1 mouse cellular context compared by ENCODE assay signal in the genomic region with DNA sequence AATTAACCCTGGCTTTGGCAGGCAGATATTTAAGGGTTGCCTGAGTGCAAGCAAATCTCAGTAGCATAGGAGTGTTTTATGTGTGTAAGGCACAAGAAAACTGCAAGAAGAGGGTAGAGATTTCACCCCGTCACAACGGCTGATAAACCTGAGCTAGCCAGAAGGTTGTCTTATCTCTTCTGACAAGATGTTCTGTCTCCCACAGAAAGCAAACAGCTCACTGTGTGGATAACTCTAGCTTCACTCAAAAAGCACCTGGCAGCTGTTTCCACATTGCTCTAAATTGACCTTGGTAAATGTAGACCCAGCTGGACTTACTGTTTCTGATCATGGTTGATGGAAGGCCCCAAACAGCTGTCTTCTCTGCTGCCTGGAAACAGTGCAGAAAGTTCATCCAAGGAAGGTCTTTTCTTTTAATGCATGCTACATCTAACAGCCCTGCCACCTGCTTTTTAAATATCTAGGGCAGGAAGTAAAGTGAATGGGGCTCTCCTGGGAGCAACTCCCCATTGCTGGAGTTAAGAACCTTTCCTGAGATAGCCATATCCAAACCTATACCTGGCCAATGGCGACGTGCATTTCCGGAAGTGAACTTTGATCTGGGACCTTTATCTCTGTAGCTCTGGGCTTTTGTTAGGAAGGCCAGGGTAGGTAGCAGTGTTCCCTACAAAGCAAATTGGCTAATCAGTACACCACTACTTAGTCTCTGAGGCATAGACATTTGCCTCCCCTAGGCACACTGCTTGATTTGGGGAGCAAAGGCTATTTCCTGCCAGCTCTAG.
TF ChIP-seq lines count a peak whose summit lies in the region.

No protein-coding gene starts in this region.

TF ChIP-seq in MEL, 35 proteins besides CTCF, POLR2A, EP300 and RAD21 (continued from another document):
- TF ChIP-seq SMC3 (IDR thresholded peaks at IDR 0.05; ENCODE audit: low read depth, low read length): no peak
- no peak for TF ChIP-seq ZMIZ1 (IDR thresholded peaks at IDR 0.05; ENCODE audit: low read depth, low read length)
- TF ChIP-seq TBP (IDR thresholded peaks at IDR 0.05; ENCODE audit: low read depth, low read length): no peak
- 0 out of 2 replicates have a peak, but pooled peaks have one; percentile 31 for TF ChIP-seq HCFC1 (IDR thresholded peaks at IDR 0.05; ENCODE audit: low read depth, low read length)
- TF ChIP-seq CHD2 (IDR thresholded peaks at IDR 0.05; ENCODE audit: low read length): no peak
- TF ChIP-seq E2F4 (IDR thresholded peaks at IDR 0.05; ENCODE audit: borderline replicate concordance, low read depth, low read length): no peak
- no peak for TF ChIP-seq UBTF (IDR thresholded peaks at IDR 0.05; ENCODE audit: borderline replicate concordance, insufficient read depth, low read depth, low read length)
- peak; percentile 73; the same call in 1 of the 2 replicates for TF ChIP-seq MYB (IDR thresholded peaks at IDR 0.05; ENCODE audit: low read depth, low read length)
- TF ChIP-seq KAT2A (conservative IDR thresholded peaks at IDR 0.05; ENCODE audit: low read depth, low read length): 0 out of 2 replicates have a peak, but pooled peaks have one; percentile 11
- no peak for TF ChIP-seq JUND (IDR thresholded peaks at IDR 0.05; ENCODE audit: low read depth, low read length)
- no peak for TF ChIP-seq USF1 (IDR thresholded peaks at IDR 0.05; ENCODE audit: low read depth, low read length)
